Mouse (Mus musculus) small intestine, adult 10 weeks (tissue): ENCODE results near the gene Apba3. TPM values are rescaled to one million over a fixed set of nuclear protein-coding genes. Genes with fewer than 3 reads are reported as not detected.

Experiments used
- polyA plus RNA-seq: library from polyadenylated mRNA; stranded (reverse); fragments of 350-450 nt; fragmentation: Illumina TruSeq; extraction: RNeasy Lipid Tissue Mini Kit (QIAGEN cat#74804); gene quantifications from one replicate; pipeline ENCODE4 v1.2.3, GENCODE M21; 2014; ENCODE audit warnings: low replicate concordance

Apba3 gene
- polyA plus RNA-seq = not detected

DNA sequence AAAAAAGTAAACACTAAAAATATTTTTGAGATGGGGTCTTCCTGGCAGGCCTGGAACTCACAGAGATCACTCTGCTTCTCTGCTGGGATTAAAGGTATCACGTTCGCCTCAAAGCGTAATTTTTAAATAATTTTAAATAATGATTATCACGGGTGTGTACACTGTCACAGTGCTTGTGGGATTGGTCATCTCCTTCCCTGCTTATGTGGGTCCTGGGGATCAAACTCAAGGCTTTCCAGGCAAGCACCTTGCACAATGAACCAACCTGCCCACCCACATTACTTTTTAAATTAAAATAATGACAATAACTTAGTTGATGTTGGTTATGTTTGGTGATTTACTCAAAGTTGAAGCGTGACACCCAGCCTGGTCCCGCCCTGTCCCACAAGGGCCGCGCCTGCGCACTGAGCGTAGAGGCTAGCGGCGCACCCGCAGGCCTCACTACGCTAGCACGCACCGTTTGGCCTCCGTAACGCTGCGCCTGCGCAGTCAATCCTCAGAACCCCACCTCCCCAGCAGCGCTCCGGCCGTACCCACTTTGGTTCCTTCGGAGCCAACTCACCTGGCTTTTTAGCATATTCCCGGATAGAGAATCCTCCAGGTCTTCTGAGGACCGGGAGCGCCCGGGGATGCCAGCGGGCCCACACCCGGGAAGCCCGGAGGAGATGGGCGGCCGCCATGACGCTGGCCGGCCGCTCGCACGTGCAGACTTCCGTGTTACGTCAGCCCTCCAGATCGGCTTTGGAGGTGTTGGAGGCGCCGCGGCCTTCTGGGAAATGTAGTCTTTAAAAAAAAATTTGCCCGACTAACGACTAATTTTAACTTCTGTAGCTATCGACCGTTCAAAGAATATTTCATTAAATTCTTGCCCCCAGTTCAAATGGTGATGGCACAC lies at the start of gene Apba3, which contains the start of gene Mrpl54:
Apba3 (plus strand) TSS at position 750 of the 895 bp plus-strand sequence.
Mrpl54 (minus strand) TSS at position 724 of the 895 bp plus-strand sequence.

GRCm38 (mm10) chr10:81230438-81231332 lies 36.1 kb upstream of the Apba3 start, which contains the start of gene Atcay:
Atcay (minus strand) TSS chr10:81230833.

DNA sequence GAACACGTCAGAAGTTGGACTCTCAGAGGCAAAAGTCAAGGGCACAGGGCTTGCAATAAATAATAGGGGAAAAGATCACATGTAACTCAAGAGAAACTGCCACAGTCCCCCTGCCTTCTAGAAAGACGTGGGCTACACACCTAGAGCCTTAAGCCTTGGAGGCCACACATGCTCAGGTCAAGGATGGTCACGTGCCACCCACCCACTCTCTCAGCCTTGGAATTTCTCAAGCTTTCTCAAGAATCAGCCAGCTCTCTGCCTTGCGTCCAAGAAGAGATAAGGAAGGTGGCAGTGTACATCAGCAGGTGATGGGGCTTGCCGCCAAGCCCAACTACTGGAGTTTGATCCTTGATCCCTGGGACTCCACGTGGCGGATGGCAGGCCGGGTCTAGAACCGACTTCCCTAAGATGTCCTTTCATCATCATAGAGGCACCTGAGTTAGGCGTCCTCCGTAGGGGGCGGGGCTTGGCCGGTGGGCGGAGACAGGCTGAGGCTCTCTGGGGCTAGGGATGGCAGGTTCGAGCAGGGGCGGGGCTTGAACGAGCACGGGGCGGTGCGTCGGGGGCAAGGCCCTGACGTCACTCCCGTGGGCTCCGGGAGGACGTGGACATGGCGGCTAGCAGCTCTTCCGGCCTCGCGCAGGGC lies 34.1 kb upstream of the Apba3 start, which contains the start of gene Zfr2:
Zfr2 (plus strand) TSS at position 576 of the 646 bp plus-strand sequence.

DNA sequence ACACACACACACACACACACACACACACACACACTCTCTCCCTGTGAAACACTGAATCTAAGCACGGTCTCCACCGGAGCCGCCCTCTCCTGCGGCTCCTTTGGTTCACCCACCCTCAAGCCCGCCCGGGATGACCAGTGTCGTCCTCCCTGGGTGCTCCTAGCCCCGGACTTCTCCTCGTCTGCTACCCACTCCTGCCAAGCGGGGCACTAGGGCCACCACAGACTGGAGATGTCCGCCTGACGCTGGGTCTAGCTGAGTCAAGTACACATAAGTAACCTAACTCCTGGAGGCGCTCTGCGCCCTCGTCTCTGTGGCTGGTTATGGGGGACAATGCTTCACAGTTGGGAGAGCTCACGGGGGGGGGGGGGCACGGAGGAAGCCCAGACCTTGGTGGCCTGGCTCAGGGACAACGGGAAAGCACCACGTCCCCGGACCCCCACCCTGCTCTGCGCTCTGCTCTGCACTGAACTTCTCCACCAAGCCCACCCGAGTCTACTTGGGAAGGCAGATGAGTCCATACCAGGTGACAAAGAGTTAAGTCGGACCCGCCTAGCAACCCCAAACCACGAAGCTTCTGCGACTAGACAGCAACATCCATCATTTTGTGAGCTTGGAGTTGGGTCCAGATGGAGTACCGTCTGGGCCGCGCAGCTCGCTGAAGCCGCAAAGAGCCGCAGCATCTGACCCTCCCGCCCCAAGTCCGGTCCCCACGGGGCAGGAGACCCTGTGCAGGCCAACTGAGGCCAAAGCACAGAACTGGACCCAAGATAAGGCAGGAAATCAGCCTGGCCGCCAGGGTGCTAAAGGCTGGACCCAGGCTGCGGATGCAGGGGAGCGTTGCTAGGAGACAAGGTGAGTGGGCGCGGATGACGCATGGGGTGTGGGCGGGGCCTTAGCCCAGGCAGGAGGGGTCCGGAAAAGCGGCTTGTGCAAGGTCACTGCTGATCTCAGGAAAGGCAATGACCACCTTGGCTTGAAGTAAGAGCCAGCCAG lies 14.0 kb upstream of the Apba3 start, which contains the start of gene Matk:
Matk (plus strand) TSS at position 512 of the 996 bp plus-strand sequence.

GRCm38 (mm10) chr10:81291511-81292104 lies 24.8 kb downstream of the Apba3 start, which contains the start of gene Tjp3:
Tjp3 (minus strand) TSS chr10:81291581.

GRCm38 (mm10) chr10:81292554-81293333 lies 26.0 kb downstream of the Apba3 start, which contains the start of gene Pip5k1c:
Pip5k1c (plus strand) TSS chr10:81292963.

GRCm38 (mm10) chr10:81320550-81321347 lies 54.0 kb downstream of the Apba3 start, which contains the start of gene Cactin:
Cactin (plus strand) TSS chr10:81321103.

Other genes starting within 250 kb of the Apba3 start
- 0.15 TPM for gene Diras1, start 241.3 kb upstream of the Apba3 start, polyA plus RNA-seq
- gene Slc39a3, start 229.5 kb upstream of the Apba3 start, polyA plus RNA-seq = 0.19 TPM
- 0.41 TPM for gene Sgta, start 206.8 kb upstream of the Apba3 start, polyA plus RNA-seq
- gene Thop1, start 196.9 kb upstream of the Apba3 start, polyA plus RNA-seq = not detected
- 29.5 TPM for gene Creb3l3, start 168.1 kb upstream of the Apba3 start, polyA plus RNA-seq
- 4.5 TPM for gene Map2k2, start 161.0 kb upstream of the Apba3 start, polyA plus RNA-seq
- 19.8 TPM for gene Zbtb7a, start 131.7 kb upstream of the Apba3 start, polyA plus RNA-seq
- not detected for gene Pias4, start 99.0 kb upstream of the Apba3 start, polyA plus RNA-seq
- 3.2 TPM for gene Eef2, start 90.3 kb upstream of the Apba3 start, polyA plus RNA-seq
- gene Dapk3, start 84.0 kb upstream of the Apba3 start, polyA plus RNA-seq = not detected
- gene 4930442H23Rik, start 83.1 kb upstream of the Apba3 start, polyA plus RNA-seq = not detected
- not detected for gene Nmrk2, start 64.9 kb upstream of the Apba3 start, polyA plus RNA-seq
- not detected for gene Atcay, start 36.1 kb upstream of the Apba3 start, polyA plus RNA-seq
- 0.41 TPM for gene Zfr2, start 33.8 kb upstream of the Apba3 start, polyA plus RNA-seq
- not detected for gene Matk, start 14.0 kb upstream of the Apba3 start, polyA plus RNA-seq
- gene Mrpl54, start within 50 bp of the Apba3 start, polyA plus RNA-seq = 0.89 TPM
- gene Tjp3, start 24.6 kb downstream of the Apba3 start, polyA plus RNA-seq = 1.3 TPM
- gene Pip5k1c, start 26.0 kb downstream of the Apba3 start, polyA plus RNA-seq = 1.4 TPM
- not detected for gene Cactin, start 54.1 kb downstream of the Apba3 start, polyA plus RNA-seq
- gene Tbxa2r, start 61.8 kb downstream of the Apba3 start, polyA plus RNA-seq = not detected
- gene Gipc3, start 76.3 kb downstream of the Apba3 start, polyA plus RNA-seq = not detected
- gene Hmg20b, start 83.5 kb downstream of the Apba3 start, polyA plus RNA-seq = 7.1 TPM
- gene Mfsd12, start 90.5 kb downstream of the Apba3 start, polyA plus RNA-seq = not detected
- gene 4930404N11Rik, start 98.9 kb downstream of the Apba3 start, polyA plus RNA-seq = not detected
- gene Fzr1, start 111.6 kb downstream of the Apba3 start, polyA plus RNA-seq = 0.15 TPM
- not detected for gene Dohh, start 117.5 kb downstream of the Apba3 start, polyA plus RNA-seq
- 0.56 TPM for gene Gm48551, start 117.5 kb downstream of the Apba3 start, polyA plus RNA-seq
- gene Gm48552, start 122.0 kb downstream of the Apba3 start, polyA plus RNA-seq = not detected
- 129 TPM for gene Smim24, start 126.1 kb downstream of the Apba3 start, polyA plus RNA-seq
- 2.3 TPM for gene Nfic, start 188.7 kb downstream of the Apba3 start, polyA plus RNA-seq
- gene Celf5, start 215.7 kb downstream of the Apba3 start, polyA plus RNA-seq = 1.8 TPM
- not detected for gene Ncln, start 229.4 kb downstream of the Apba3 start, polyA plus RNA-seq
- not detected for gene S1pr4, start 233.2 kb downstream of the Apba3 start, polyA plus RNA-seq